Mouse (Mus musculus) heart, adult 2 months (tissue): ENCODE data around the gene Snrk.

Source experiments
- CTCF ChIP-seq: fragments of 200-600 bp; IDR thresholded peaks from 2 replicates; pipeline ENCODE4 v1.8.1; 2022; ENCODE audit warnings: antibody characterized with exemption, mild to moderate bottlenecking, moderate library complexity
- EP300 ChIP-seq: fragments of 200-500 bp; IDR thresholded peaks from 2 replicates; pipeline ENCODE4 v1.6.1; 2011; ENCODE audit warnings: low read depth, low read length, control low read depth; ENCODE audit not compliant: insufficient read depth
- POLR2A ChIP-seq: fragments of 200-500 bp; IDR thresholded peaks from 2 replicates; pipeline ENCODE4 v1.6.1; 2011; ENCODE audit warnings: mild to moderate bottlenecking, low read depth, low read length, control low read depth; ENCODE audit not compliant: insufficient read depth

DNA sequence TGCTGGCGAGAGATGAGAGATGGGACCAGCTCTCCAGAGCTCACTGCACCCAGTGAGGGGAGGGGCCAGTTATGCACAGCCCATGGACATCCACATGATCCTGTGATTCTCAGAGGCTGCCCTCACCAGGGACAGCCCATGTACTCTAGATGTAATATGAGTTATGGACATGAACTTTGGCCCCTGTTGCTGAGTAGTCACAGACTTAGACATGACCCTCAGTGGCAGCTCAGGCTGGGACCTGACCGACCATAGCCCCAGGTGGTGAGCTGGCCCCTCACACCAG lies 18.8 kb downstream of the Snrk start:
- no peak for TF ChIP-seq POLR2A
- no peak for TF ChIP-seq CTCF
- no peak for TF ChIP-seq EP300
